Mouse (Mus musculus): ENCODE measurements around the gene Fam133b. TPM values are rescaled to one million over a fixed set of nuclear protein-coding genes. Genes with fewer than 3 reads are reported as not detected.
"Not testable (repeated sequence)": the region's sequence is repeated elsewhere in the genome, so short reads cannot be mapped to it uniquely, and the experiment has no call there.

Fam133b gene
- polyA plus RNA-seq, 1 experiment from 2014 or later: 16.4 TPM

DNA sequence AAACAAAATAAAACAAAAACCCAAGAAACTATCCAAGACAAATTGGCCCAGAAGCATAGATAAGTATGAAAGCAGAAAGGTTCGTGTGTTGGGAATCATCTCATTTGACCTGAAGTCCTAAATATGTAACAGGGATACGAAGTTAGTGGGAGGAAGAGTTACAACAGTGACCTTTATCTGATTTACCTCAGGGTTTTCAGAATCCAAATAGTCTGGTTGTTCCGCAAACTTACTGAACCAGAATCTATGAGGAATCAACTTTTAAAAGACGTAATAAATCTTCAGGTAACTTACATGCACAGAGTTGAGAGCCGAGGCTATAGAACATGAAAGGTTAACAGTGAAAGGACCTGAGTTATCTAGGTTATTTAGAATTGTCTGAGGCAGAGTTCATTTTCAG, 55.1 kb downstream of the Fam133b start:
- no peak for DNase-seq (ENCODE audit: low spot score)

DNA sequence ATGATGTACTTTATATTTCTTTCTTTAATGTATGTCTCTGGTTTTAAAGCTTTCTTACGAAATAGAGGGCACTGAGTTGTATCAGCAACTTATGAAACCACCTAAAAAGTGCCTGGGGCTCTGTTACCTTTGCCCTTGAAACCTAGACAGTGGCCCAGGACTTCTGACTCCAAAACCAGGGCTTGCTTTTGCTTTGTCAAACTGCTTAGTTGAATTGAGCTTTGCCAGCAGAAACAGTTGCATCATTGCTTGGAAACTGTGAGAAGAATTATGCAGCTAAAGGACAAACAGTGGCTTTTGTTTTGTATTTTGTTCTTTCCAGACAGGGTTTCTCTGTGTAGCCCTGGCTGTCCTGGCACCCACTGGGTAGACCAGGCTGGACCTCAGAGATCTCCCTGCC, 56.7 kb downstream of the Fam133b start:
- ATAC-seq (ENCODE audit: low FRiP score, low TSS enrichment) (no peak), DNase-seq (ENCODE audit: low spot score) (no peak)
- TF ChIP-seq EP300 (optimal IDR thresholded peaks at IDR 0.05): no peak
- no peak for TF ChIP-seq CTCF (IDR thresholded peaks at IDR 0.05; ENCODE audit: low read depth)
- Histone ChIP-seq H3K36me3 (ENCODE audit: control insufficient read depth, insufficient read depth, low read length) (no peaks in the 10 kb centered on the region), H3K9ac (ENCODE audit: low read length) (no peak overlapping the region), H3K4me2 (replicated peaks; ENCODE audit: low read depth) (no peak overlapping the region), H3K27me3 (ENCODE audit: control insufficient read depth, insufficient read depth, low read length) (no peaks in the 10 kb centered on the region), H3K4me3 (ENCODE audit: low read depth, low read length) (no peak overlapping the region), H3K4me1 (replicated peaks; ENCODE audit: control insufficient read depth, insufficient read depth) (peaks cover 2% of the 10 kb centered on the region; the same call in 1 of the 2 replicates), H3K9me3 (ENCODE audit: control insufficient read depth, low read length) (no peaks in the 10 kb centered on the region), H3K27ac (replicated peaks) (no peak overlapping the region)
- WGBS: 83% methylated on average over 1 of the region's 1 CpGs

More for the DNA sequence above, 55.1 kb downstream of the Fam133b start:
- Histone ChIP-seq H3K4me1 (replicated peaks; ENCODE audit: control insufficient read depth, insufficient read depth) (peaks cover 4% of the 10 kb centered on the region; the same call in 1 of the 2 replicates), H3K36me3 (ENCODE audit: control insufficient read depth, insufficient read depth, low read length) (no peaks in the 10 kb centered on the region), H3K9me3 (ENCODE audit: control insufficient read depth, low read length) (no peaks in the 10 kb centered on the region), H3K4me3 (ENCODE audit: low read depth, low read length) (no peak overlapping the region), H3K4me2 (replicated peaks; ENCODE audit: low read depth) (no peak overlapping the region), H3K27me3 (ENCODE audit: control insufficient read depth, insufficient read depth, low read length) (no peaks in the 10 kb centered on the region), H3K27ac (replicated peaks) (no peak overlapping the region), H3K9ac (ENCODE audit: low read length) (no peak overlapping the region)
- TF ChIP-seq EP300 (optimal IDR thresholded peaks at IDR 0.05) (no peak), CTCF (IDR thresholded peaks at IDR 0.05; ENCODE audit: low read depth) (no peak)
- ATAC-seq (ENCODE audit: low FRiP score, low TSS enrichment): no peak
- WGBS: 86% methylated on average over 5 of the region's 5 CpGs

DNA sequence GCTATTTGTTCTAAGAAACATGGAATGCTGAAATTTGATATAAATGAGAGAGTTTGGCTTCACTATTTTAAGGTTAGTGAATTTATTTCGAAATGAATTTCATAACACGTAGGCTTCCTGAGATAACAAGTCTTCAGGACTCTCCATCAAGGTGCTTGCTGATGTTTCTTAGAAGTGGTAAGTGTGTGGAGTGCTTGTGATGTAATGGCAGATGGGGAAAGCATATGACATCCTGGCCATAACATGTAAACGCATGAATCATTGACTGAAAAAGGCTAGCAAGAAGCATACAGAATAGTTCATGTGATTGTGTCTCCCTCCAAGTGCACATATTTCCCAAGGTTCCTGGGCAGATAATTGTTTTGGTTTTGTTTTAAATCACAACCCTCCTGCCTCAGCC, 57.2 kb downstream of the Fam133b start:
- ATAC-seq (ENCODE audit: low FRiP score, low TSS enrichment) (no peak), DNase-seq (ENCODE audit: low spot score) (no peak)
- Histone ChIP-seq H3K4me3 (ENCODE audit: low read depth, low read length) (no peak overlapping the region), H3K36me3 (ENCODE audit: control insufficient read depth, insufficient read depth, low read length) (no peaks in the 10 kb centered on the region; the same call in 1 of the 2 replicates), H3K27me3 (ENCODE audit: control insufficient read depth, insufficient read depth, low read length) (no peaks in the 10 kb centered on the region), H3K4me1 (replicated peaks; ENCODE audit: control insufficient read depth, insufficient read depth) (0 out of 2 replicates have a peak, but pooled peaks cover 2% of the 10 kb centered on the region), H3K9ac (ENCODE audit: low read length) (no peak overlapping the region), H3K4me2 (replicated peaks; ENCODE audit: low read depth) (no peak overlapping the region), H3K27ac (replicated peaks) (no peak overlapping the region), H3K9me3 (ENCODE audit: control insufficient read depth, low read length) (no peaks in the 10 kb centered on the region)
- WGBS: 91% methylated on average over 3 of the region's 3 CpGs
- no peak for TF ChIP-seq EP300 (optimal IDR thresholded peaks at IDR 0.05)
- no peak for TF ChIP-seq CTCF (IDR thresholded peaks at IDR 0.05; ENCODE audit: low read depth)

DNA sequence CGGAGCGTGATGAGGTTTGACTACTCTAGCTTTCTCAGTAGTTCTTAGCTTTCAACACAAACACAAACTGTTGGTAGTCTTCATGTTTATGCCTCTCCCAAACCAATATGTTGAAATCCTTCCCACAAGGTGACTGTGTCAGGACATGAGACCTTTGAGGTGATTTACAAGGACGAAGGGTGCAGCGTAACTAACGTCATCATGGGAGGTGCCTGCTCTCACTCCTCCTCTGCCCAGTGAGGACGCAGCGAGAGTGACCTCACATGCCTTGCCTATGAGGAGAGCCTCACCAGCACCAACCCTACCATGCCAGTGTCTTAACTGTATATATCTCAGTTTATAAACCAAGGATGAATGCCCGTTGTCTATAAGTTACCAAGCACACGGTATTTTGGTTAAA, 63.5 kb downstream of the Fam133b start:
- Histone ChIP-seq H3K9me3 (ENCODE audit: control insufficient read depth, low read length) (no peaks in the 10 kb centered on the region), H3K27me3 (ENCODE audit: control insufficient read depth, insufficient read depth, low read length) (no peaks in the 10 kb centered on the region), H3K9ac (ENCODE audit: low read length) (no peak overlapping the region), H3K27ac (replicated peaks) (no peak overlapping the region), H3K4me1 (replicated peaks; ENCODE audit: control insufficient read depth, insufficient read depth) (no peaks in the 10 kb centered on the region), H3K4me3 (ENCODE audit: low read depth, low read length) (no peak overlapping the region), H3K36me3 (ENCODE audit: control insufficient read depth, insufficient read depth, low read length) (peaks cover 4% of the 10 kb centered on the region), H3K4me2 (replicated peaks; ENCODE audit: low read depth) (no peak overlapping the region)
- DNase-seq (ENCODE audit: low spot score) (no peak), ATAC-seq (ENCODE audit: low FRiP score, low TSS enrichment) (no peak)
- TF ChIP-seq CTCF (IDR thresholded peaks at IDR 0.05; ENCODE audit: low read depth) (no peak), EP300 (optimal IDR thresholded peaks at IDR 0.05) (no peak)
- 91% methylated on average over 9 of the region's 9 CpGs for WGBS

DNA sequence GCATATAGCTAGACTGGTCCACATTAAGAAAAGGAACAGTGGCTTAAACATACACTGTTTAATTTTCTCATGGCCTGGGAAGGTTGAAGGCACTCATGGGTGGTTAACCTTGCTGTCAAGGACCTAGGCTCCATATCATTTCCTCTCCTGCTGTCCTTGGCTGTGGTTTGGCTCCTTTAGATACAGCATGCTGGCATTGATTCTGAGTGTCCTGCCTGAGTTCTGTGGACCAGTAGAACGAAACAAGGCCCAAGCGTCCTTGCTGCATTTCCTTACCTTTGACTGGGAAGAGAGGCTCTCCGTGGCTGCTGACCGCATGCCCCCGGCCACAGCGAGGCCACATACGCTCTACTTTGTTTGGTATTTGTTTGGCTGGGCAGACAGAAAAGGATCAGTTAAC, 65.6 kb downstream of the Fam133b start:
- no peak for ATAC-seq (ENCODE audit: low FRiP score, low TSS enrichment)
- Histone ChIP-seq H3K4me2 (replicated peaks; ENCODE audit: low read depth) (no peak overlapping the region), H3K4me1 (replicated peaks; ENCODE audit: control insufficient read depth, insufficient read depth) (no peaks in the 10 kb centered on the region), H3K9me3 (ENCODE audit: control insufficient read depth, low read length) (no peaks in the 10 kb centered on the region), H3K9ac (ENCODE audit: low read length) (no peak overlapping the region), H3K4me3 (ENCODE audit: low read depth, low read length) (no peak overlapping the region), H3K36me3 (ENCODE audit: control insufficient read depth, insufficient read depth, low read length) (peaks cover 4% of the 10 kb centered on the region), H3K27ac (replicated peaks) (no peak overlapping the region), H3K27me3 (ENCODE audit: control insufficient read depth, insufficient read depth, low read length) (no peaks in the 10 kb centered on the region)
- 95% methylated on average over 7 of the region's 7 CpGs for WGBS
- TF ChIP-seq CTCF (IDR thresholded peaks at IDR 0.05; ENCODE audit: low read depth): no peak
- no peak for TF ChIP-seq EP300 (optimal IDR thresholded peaks at IDR 0.05)
- no peak for DNase-seq (ENCODE audit: low spot score)

DNA sequence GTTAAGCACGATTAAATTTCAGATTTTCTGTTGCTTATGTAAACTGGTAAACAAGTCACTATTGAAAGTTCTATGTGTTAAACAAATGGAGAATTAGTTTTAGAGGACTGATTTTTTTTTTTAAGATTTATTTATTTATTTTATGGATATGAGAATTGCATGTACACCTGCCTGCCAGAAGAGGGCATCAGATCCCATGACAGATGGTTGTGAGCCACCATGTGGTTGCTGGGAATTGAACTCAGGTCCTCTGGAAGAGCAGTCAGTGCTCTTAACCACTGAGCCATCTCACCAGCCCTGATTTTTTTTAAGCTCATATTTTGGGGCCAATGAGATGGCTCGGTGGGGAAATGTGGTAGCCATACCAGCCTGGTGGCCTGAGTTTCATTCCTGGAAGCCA, 68.2 kb downstream of the Fam133b start:
- H3K4me3 ChIP-seq (ENCODE audit: low read depth, low read length); H3K9me3 ChIP-seq (ENCODE audit: control insufficient read depth, low read length); H3K4me2 ChIP-seq (replicated peaks; ENCODE audit: low read depth); H3K36me3 ChIP-seq (ENCODE audit: control insufficient read depth, insufficient read depth, low read length); H3K9ac ChIP-seq (ENCODE audit: low read length); ATAC-seq (ENCODE audit: low FRiP score, low TSS enrichment); H3K27ac ChIP-seq (replicated peaks); H3K4me1 ChIP-seq (replicated peaks; ENCODE audit: control insufficient read depth, insufficient read depth); H3K27me3 ChIP-seq (ENCODE audit: control insufficient read depth, insufficient read depth, low read length); DNase-seq (ENCODE audit: low spot score): not testable (repeated sequence)
- 94% methylated on average over 2 of the region's 2 CpGs for WGBS

Other genes starting within 250 kb of the Fam133b start
- gene Cdk6, start 202.3 kb upstream of the Fam133b start, polyA plus RNA-seq (2015; fragmentation: Nextera tagmentation; extraction: Ambion mirVana): 15.7 and 16.6 TPM in 2 replicates
- 0.61 and 0.91 TPM in 2 replicates for gene 1700109H08Rik, start 27.7 kb downstream of the Fam133b start, polyA plus RNA-seq (2015; fragmentation: Nextera tagmentation; extraction: Ambion mirVana)
- 6.2 and 8.7 TPM in 2 replicates for gene Pex1, start 52.2 kb downstream of the Fam133b start, polyA plus RNA-seq (2015; fragmentation: Nextera tagmentation; extraction: Ambion mirVana)
- 7.0 TPM in 2 replicates for gene Rbm48, start 52.8 kb downstream of the Fam133b start, polyA plus RNA-seq (2015; fragmentation: Nextera tagmentation; extraction: Ambion mirVana)
- not detected in 2 replicates for gene Tmbim7, start 107.3 kb downstream of the Fam133b start, polyA plus RNA-seq (2015; fragmentation: Nextera tagmentation; extraction: Ambion mirVana)
- gene Gatad1, start 113.4 kb downstream of the Fam133b start, polyA plus RNA-seq (2015; fragmentation: Nextera tagmentation; extraction: Ambion mirVana): 40.4 and 40.6 TPM in 2 replicates

Data from stomach, postnatal 0 days (tissue).